Mouse (Mus musculus) embryonic facial prominence, embryonic 11.5 days (tissue): Measurements from ENCODE around the gene Atp2b1. TPM values are rescaled to one million over a fixed set of nuclear protein-coding genes. Genes with fewer than 3 reads are reported as not detected.
A peak's percentile ranks its signal among the peaks of the same experiment; 100 is the strongest.

ENCODE experiments used
- ATAC-seq: fragments of 200-750 bp; cut with Nextera tagmentation; replicated peaks from 2 replicates; pipeline ENCODE4 v1.8.0; 2017; ENCODE audit warnings: low read depth; ENCODE audit not compliant: insufficient number of reproducible peaks, low FRiP score, low TSS enrichment
- DNase-seq: peaks from one replicate; pipeline ENCODE4 v3.0.0-alpha.2; 2015; ENCODE audit warnings: low spot score
- H3K27ac ChIP-seq: fragments of 300-500 bp; sonication (generic); replicated peaks from 2 replicates; pipeline ENCODE4 v1.5.1; 2014; ENCODE audit warnings: mild to moderate bottlenecking, low read depth, low read length, control low read depth
- H3K27me3 ChIP-seq: fragments of 300-500 bp; sonication (generic); 2 replicates; pipeline ENCODE4 v1.6.1; 2014; ENCODE audit warnings: mild to moderate bottlenecking, low read length, moderate library complexity, mixed read lengths; ENCODE audit not compliant: control insufficient read depth, insufficient read depth
- H3K36me3 ChIP-seq: fragments of 300-500 bp; sonication (generic); replicated peaks from 2 replicates; pipeline ENCODE4 v1.6.1; 2014; ENCODE audit warnings: low read depth, mild to moderate bottlenecking, low read length, moderate library complexity, mixed read lengths; ENCODE audit not compliant: control insufficient read depth, insufficient read depth
- H3K4me1 ChIP-seq: fragments of 300-500 bp; sonication (generic); 2 replicates; pipeline ENCODE4 v1.6.1; 2014; ENCODE audit warnings: low read length, mixed read lengths; ENCODE audit not compliant: control insufficient read depth, insufficient read depth
- H3K4me2 ChIP-seq: fragments of 300-500 bp; sonication (generic); 2 replicates; pipeline ENCODE4 v1.6.1; 2014; ENCODE audit warnings: low read depth, mild to moderate bottlenecking, control low read depth, low read length, moderate library complexity
- H3K4me3 ChIP-seq: fragments of 300-500 bp; sonication (generic); 2 replicates; pipeline ENCODE4 v1.5.1; 2014; ENCODE audit warnings: low read depth, low read length, control low read depth
- H3K9ac ChIP-seq: fragments of 300-500 bp; sonication (generic); replicated peaks from 2 replicates; pipeline ENCODE4 v1.6.1; 2014; ENCODE audit warnings: mild to moderate bottlenecking, control low read depth, low read length
- H3K9me3 ChIP-seq: fragments of 300-500 bp; sonication (generic); replicated peaks from 2 replicates; pipeline ENCODE4 v1.6.1; 2016; ENCODE audit warnings: mild to moderate bottlenecking, low read length, inconsistent platforms, mixed read lengths; ENCODE audit not compliant: control insufficient read depth
- WGBS: fragments of 180-500 bp; shearing (Covaris S2); extraction: QIAGEN DNeasy Blood & Tissue Kit; methylation state at CpG from one replicate; pipeline ENCODE4 v1.1.7; 2014; 5-methylcytosine and 5-hydroxymethylcytosine counted together
- polyA plus RNA-seq: library from polyadenylated mRNA; unstranded; fragments of >200 nt; fragmentation: Nextera tagmentation; extraction: Ambion mirVana; gene quantifications from 2 replicates; pipeline ENCODE4 v1.2.1, GENCODE M21; 2014

Atp2b1 gene
- polyA plus RNA-seq, 1 experiment from 2014 or later: 92.0 TPM

GRCm38 (mm10) chr10:98956124-98956523 is 41.9 kb downstream of the Atp2b1 start:
- H3K4me1 ChIP-seq: 0 out of 2 replicates have a peak, but pooled peaks cover 2% of the 10 kb centered on the region
- DNase-seq: no peak
- no peak overlapping the region for H3K9ac ChIP-seq
- H3K27me3 ChIP-seq: no peaks in the 10 kb centered on the region
- no peaks in the 10 kb centered on the region for H3K36me3 ChIP-seq
- no peak for ATAC-seq
- H3K4me3 ChIP-seq: no peak overlapping the region
- H3K27ac ChIP-seq: no peak overlapping the region
- WGBS: 90% methylated on average over 3 of the region's 3 CpGs
- H3K9me3 ChIP-seq: no peaks in the 10 kb centered on the region
- no peak overlapping the region for H3K4me2 ChIP-seq

GRCm38 (mm10) chr10:98958752-98959151 is 44.5 kb downstream of the Atp2b1 start:
- H3K9ac ChIP-seq: no peak overlapping the region
- no peak overlapping the region for H3K27ac ChIP-seq
- 0 out of 2 replicates have a peak, but pooled peaks cover 2% of the 10 kb centered on the region for H3K4me1 ChIP-seq
- WGBS: 35% methylated on average over 4 of the region's 4 CpGs
- peak; percentile 44 for DNase-seq
- ATAC-seq: no peak
- H3K4me3 ChIP-seq: no peak overlapping the region
- no peaks in the 10 kb centered on the region for H3K27me3 ChIP-seq
- H3K36me3 ChIP-seq: no peaks in the 10 kb centered on the region
- H3K9me3 ChIP-seq: no peaks in the 10 kb centered on the region
- H3K4me2 ChIP-seq: no peak overlapping the region

- no peaks in the 10 kb centered on the region for H3K36me3 ChIP-seq
- H3K9ac ChIP-seq: no peak overlapping the region
- H3K9me3 ChIP-seq: no peaks in the 10 kb centered on the region
- WGBS: 53% methylated on average over 6 of the region's 6 CpGs
- H3K4me1 ChIP-seq: 0 out of 2 replicates have a peak, but pooled peaks cover 2% of the 10 kb centered on the region
- no peak overlapping the region for H3K27ac ChIP-seq
- DNase-seq (peak; percentile 24), ATAC-seq (no peak)
- H3K4me2 ChIP-seq: no peak overlapping the region
- no peaks in the 10 kb centered on the region for H3K27me3 ChIP-seq
- H3K4me3 ChIP-seq: no peak overlapping the region
Measured at GRCm38 (mm10) chr10:98959385-98959784, 45.2 kb downstream of the Atp2b1 start.

GRCm38 (mm10) chr10:98960911-98961310 is 46.7 kb downstream of the Atp2b1 start:
- Histone ChIP-seq H3K4me3 (no peak overlapping the region), H3K9me3 (no peaks in the 10 kb centered on the region), H3K4me1 (0 out of 2 replicates have a peak, but pooled peaks cover 2% of the 10 kb centered on the region), H3K9ac (no peak overlapping the region), H3K27ac (no peak overlapping the region), H3K36me3 (no peaks in the 10 kb centered on the region), H3K27me3 (no peaks in the 10 kb centered on the region), H3K4me2 (no peak overlapping the region)
- no peak for ATAC-seq
- DNase-seq: no peak
- WGBS: 36% methylated on average over 5 of the region's 5 CpGs

- H3K4me3 ChIP-seq: no peak overlapping the region
- H3K36me3 ChIP-seq: no peaks in the 10 kb centered on the region
- ATAC-seq (no peak), DNase-seq (peak; percentile 33)
- 53% methylated on average over 8 of the region's 8 CpGs for WGBS
- H3K27me3 ChIP-seq: no peaks in the 10 kb centered on the region
- no peak overlapping the region for H3K27ac ChIP-seq
- H3K4me1 ChIP-seq: 0 out of 2 replicates have a peak, but pooled peaks cover 2% of the 10 kb centered on the region
- no peak overlapping the region for H3K9ac ChIP-seq
- no peak overlapping the region for H3K4me2 ChIP-seq
- no peaks in the 10 kb centered on the region for H3K9me3 ChIP-seq
Measured at GRCm38 (mm10) chr10:98962092-98962491, 47.9 kb downstream of the Atp2b1 start.

GRCm38 (mm10) chr10:98966407-98967215 is 52.4 kb downstream of the Atp2b1 start:
- no peaks in the 10 kb centered on the region for H3K36me3 ChIP-seq
- H3K27me3 ChIP-seq: no peaks in the 10 kb centered on the region
- H3K27ac ChIP-seq: no peak overlapping the region
- 82% methylated on average over 13 of the region's 13 CpGs for WGBS
- H3K4me2 ChIP-seq: no peak overlapping the region
- H3K4me3 ChIP-seq: no peak overlapping the region
- ATAC-seq (no peak; the same call in 1 of the 2 replicates), DNase-seq (no peak)
- H3K4me1 ChIP-seq: no peaks in the 10 kb centered on the region
- H3K9me3 ChIP-seq: no peaks in the 10 kb centered on the region
- H3K9ac ChIP-seq: no peak overlapping the region

- no peak overlapping the region for H3K4me2 ChIP-seq
- no peaks in the 10 kb centered on the region for H3K36me3 ChIP-seq
- H3K27me3 ChIP-seq: no peaks in the 10 kb centered on the region
Measured at GRCm38 (mm10) chr10:98967240-98967891, 53.2 kb downstream of the Atp2b1 start.

GRCm38 (mm10) chr10:98970917-98971316 is 56.7 kb downstream of the Atp2b1 start:
- H3K27me3 ChIP-seq: no peaks in the 10 kb centered on the region
- ATAC-seq: no peak
- WGBS: 92% methylated on average over 3 of the region's 3 CpGs
- H3K4me3 ChIP-seq: no peak overlapping the region
- H3K4me2 ChIP-seq: no peak overlapping the region
- no peak overlapping the region for H3K27ac ChIP-seq
- no peak for DNase-seq
- no peaks in the 10 kb centered on the region for H3K9me3 ChIP-seq
- no peaks in the 10 kb centered on the region for H3K36me3 ChIP-seq
- H3K9ac ChIP-seq: no peak overlapping the region
- H3K4me1 ChIP-seq: no peaks in the 10 kb centered on the region

More at GRCm38 (mm10) chr10:98967240-98967891, 53.2 kb downstream of the Atp2b1 start:
- Histone ChIP-seq H3K9me3 (no peaks in the 10 kb centered on the region), H3K9ac (no peak overlapping the region), H3K4me3 (no peak overlapping the region), H3K27ac (no peak overlapping the region), H3K4me1 (no peaks in the 10 kb centered on the region)
- 76% methylated on average over 15 of the region's 15 CpGs for WGBS
- no peak for ATAC-seq
- DNase-seq: no peak
